Mouse (Mus musculus) small intestine, adult 2 months (tissue): ENCODE measurements around the gene Arl3.

Experiments used
- CTCF ChIP-seq: fragments of 200-500 bp; IDR thresholded peaks from 2 replicates; pipeline ENCODE4 v1.5.1; 2012; ENCODE audit warnings: low read depth, mild to moderate bottlenecking, control low read depth, inconsistent platforms, low read length, moderate library complexity, mixed read lengths; ENCODE audit not compliant: insufficient replicate concordance, insufficient read length; ENCODE audit errors: extremely low read depth
- POLR2A ChIP-seq: fragments of 200-500 bp; IDR thresholded peaks from 2 replicates; pipeline ENCODE4 v1.6.1; 2012; ENCODE audit warnings: low read depth, mild to moderate bottlenecking, control low read depth, inconsistent platforms, low read length, moderate library complexity

- TF ChIP-seq POLR2A: no peak
- no peak; the same call in 1 of the 2 replicates for TF ChIP-seq CTCF
Observed at GRCm38 (mm10) chr19:46505646-46506371, 67.2 kb downstream of the Arl3 start.
